Mouse (Mus musculus) hindbrain, embryonic 10.5 days (tissue): ENCODE measurements at regions not wholly inside any gene's neighbourhood (a gene's known extent, or its start where the extent isn't known, plus 50 kb on each side); places are given as distances from the start of the nearest gene placed in this dataset.

ENCODE experiments used
- DNase-seq: peaks from one replicate; pipeline ENCODE4 v3.0.0-alpha.2; 2017; ENCODE audit warnings: low spot score
- H3K27ac ChIP-seq: fragments of 300-500 bp; sonication (generic); 2 replicates; pipeline ENCODE4 v1.5.1; 2016; ENCODE audit warnings: mild to moderate bottlenecking, moderate library complexity
- H3K27me3 ChIP-seq: fragments of 300-500 bp; sonication (generic); 2 replicates; pipeline ENCODE4 v1.6.1; 2016; ENCODE audit warnings: mild to moderate bottlenecking; ENCODE audit not compliant: poor library complexity, insufficient read depth, severe bottlenecking
- H3K36me3 ChIP-seq: fragments of 300-500 bp; sonication (generic); 2 replicates; pipeline ENCODE4 v1.6.1; 2016; ENCODE audit warnings: mild to moderate bottlenecking, moderate library complexity
- H3K4me1 ChIP-seq: fragments of 300-500 bp; sonication (generic); replicated peaks from 2 replicates; pipeline ENCODE4 v1.6.1; 2016; ENCODE audit warnings: mild to moderate bottlenecking
- H3K4me3 ChIP-seq: fragments of 300-500 bp; sonication (generic); 2 replicates; pipeline ENCODE4 v1.5.1; 2016; ENCODE audit warnings: mild to moderate bottlenecking, moderate library complexity
- H3K9me3 ChIP-seq: fragments of 300-500 bp; sonication (generic); 2 replicates; pipeline ENCODE4 v1.6.1; 2016; ENCODE audit warnings: mild to moderate bottlenecking, moderate library complexity
- WGBS: fragments of 180-500 bp; shearing (Covaris S2); methylation state at CpG from one replicate; pipeline ENCODE4 v1.1.7; 2016; 5-methylcytosine and 5-hydroxymethylcytosine counted together

DNA sequence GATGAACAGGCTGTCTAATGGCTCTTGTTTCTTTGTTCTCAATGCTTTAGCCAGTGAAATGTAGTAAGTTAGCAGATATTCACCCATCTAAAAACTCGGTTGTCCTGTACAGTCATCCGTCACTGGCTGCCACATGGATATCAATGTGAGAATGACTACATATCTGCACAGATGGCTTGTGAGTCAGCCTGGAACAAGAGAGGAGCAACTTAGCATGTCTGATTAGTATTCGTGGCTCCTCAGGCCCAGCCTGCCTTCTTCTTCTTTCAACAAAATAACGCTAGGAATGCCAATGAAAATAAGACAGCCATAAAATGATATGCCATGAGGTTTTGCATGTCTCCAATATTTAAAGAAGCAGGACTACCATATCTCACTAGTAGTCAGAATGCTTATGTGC is 217.5 kb downstream of the Dusp6 start:
- Histone ChIP-seq H3K36me3 (no peaks in the 10 kb centered on the region), H3K27me3 (no peaks in the 10 kb centered on the region), H3K4me1 (no peaks in the 10 kb centered on the region), H3K9me3 (no peaks in the 10 kb centered on the region), H3K4me3 (no peak overlapping the region), H3K27ac (no peak overlapping the region)
- WGBS = 85% methylated on average over 4 of the region's 4 CpGs
- no peak for DNase-seq

DNA sequence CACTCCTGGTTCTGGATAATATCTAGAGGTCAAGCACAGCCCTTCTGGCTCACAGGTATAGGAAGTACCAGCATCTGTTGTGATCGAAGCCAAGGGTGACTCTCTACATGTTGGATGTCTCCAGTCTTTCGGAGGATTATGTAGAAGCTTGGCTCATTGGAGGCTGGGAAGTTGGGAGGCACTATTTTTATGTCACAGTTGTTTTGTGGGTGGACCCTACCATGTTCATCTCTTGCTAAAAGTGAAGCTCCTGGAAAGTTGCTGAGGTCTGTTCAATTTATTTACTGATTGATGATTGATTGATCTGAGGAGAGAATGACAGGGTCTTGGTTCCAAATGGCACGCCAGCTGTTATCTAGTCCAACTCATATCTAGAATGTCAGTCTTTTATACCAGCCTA is 219.0 kb downstream of the Dusp6 start:
- H3K27me3 ChIP-seq = no peaks in the 10 kb centered on the region
- no peak for DNase-seq
- H3K4me1 ChIP-seq = no peaks in the 10 kb centered on the region
- no peaks in the 10 kb centered on the region for H3K9me3 ChIP-seq
- H3K4me3 ChIP-seq = no peak overlapping the region
- H3K36me3 ChIP-seq = no peaks in the 10 kb centered on the region
- H3K27ac ChIP-seq = no peak overlapping the region
- 88% methylated on average over 3 of the region's 3 CpGs for WGBS

GRCm38 (mm10) chr10:99488195-99489080 is 225.4 kb downstream of the Dusp6 start:
- H3K4me1 ChIP-seq = no peaks in the 10 kb centered on the region
- H3K36me3 ChIP-seq = no peaks in the 10 kb centered on the region
- no peak overlapping the region for H3K4me3 ChIP-seq
- H3K9me3 ChIP-seq = peaks cover 3% of the 10 kb centered on the region; the same call in 1 of the 2 replicates
- no peaks in the 10 kb centered on the region for H3K27me3 ChIP-seq
- DNase-seq = no peak
- WGBS = 91% methylated on average over 16 of the region's 16 CpGs
- no peak overlapping the region for H3K27ac ChIP-seq

GRCm38 (mm10) chr10:99511514-99512237 is 247.8 kb downstream of the Csl start:
- H3K36me3 ChIP-seq = no peaks in the 10 kb centered on the region
- no peak for DNase-seq
- H3K27me3 ChIP-seq = no peaks in the 10 kb centered on the region
- no peak overlapping the region for H3K27ac ChIP-seq
- no peaks in the 10 kb centered on the region for H3K4me1 ChIP-seq
- H3K9me3 ChIP-seq = no peaks in the 10 kb centered on the region
- 79% methylated on average over 17 of the region's 17 CpGs for WGBS
- H3K4me3 ChIP-seq = no peak overlapping the region

DNA sequence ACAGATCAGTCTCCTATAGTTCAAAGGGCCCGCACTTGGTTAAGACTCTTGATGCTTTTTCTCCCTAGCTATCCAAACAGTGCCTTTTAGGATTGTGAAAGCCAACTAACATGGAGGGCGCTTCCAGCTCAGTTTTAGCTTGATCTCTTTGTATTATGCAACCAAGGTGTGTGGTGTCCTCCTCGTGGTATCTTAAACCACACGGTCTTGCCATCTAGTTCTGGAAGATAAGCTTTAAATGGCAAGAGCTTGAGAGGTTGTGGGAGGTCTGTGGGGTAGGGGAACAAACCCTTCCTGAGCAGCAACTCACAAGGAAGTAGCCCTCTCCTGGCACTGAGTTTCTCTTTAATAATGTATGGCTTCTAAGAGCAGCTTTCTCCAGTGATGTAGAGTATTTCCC is 241.5 kb downstream of the Csl start:
- Histone ChIP-seq H3K36me3 (no peaks in the 10 kb centered on the region), H3K27me3 (no peaks in the 10 kb centered on the region), H3K9me3 (no peaks in the 10 kb centered on the region), H3K27ac (no peak overlapping the region), H3K4me1 (peaks cover 13% of the 10 kb centered on the region), H3K4me3 (no peak overlapping the region)
- DNase-seq = no peak
- 93% methylated on average over 4 of the region's 4 CpGs for WGBS

DNA sequence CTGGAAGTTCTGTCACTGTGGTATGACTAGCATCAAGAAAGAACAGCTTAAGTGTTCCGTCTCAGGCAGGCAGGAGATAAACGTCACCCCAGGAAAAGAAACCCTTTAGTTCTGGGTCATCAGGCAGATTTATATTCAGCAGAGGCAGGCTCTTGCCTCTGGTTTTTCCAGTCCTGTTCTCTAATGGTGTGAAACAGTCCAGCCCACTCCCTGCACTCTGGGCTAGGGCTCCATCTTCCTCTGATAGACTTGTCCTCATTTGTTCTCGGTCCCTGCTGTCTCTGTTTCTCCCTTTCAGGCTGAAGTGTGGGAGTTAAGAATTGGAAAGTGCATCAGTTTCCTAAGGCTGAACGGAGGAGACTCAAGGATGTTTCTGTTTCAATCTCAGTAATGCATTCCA is 240.0 kb downstream of the Csl start:
- Histone ChIP-seq H3K4me1 (peaks cover 20% of the 10 kb centered on the region), H3K27me3 (no peaks in the 10 kb centered on the region), H3K36me3 (no peaks in the 10 kb centered on the region), H3K27ac (peak overlapping the region; percentile 47; the same call in 1 of the 2 replicates), H3K9me3 (no peaks in the 10 kb centered on the region), H3K4me3 (no peak overlapping the region)
- DNase-seq = no peak
- WGBS = 33% methylated on average over 4 of the region's 4 CpGs

DNA sequence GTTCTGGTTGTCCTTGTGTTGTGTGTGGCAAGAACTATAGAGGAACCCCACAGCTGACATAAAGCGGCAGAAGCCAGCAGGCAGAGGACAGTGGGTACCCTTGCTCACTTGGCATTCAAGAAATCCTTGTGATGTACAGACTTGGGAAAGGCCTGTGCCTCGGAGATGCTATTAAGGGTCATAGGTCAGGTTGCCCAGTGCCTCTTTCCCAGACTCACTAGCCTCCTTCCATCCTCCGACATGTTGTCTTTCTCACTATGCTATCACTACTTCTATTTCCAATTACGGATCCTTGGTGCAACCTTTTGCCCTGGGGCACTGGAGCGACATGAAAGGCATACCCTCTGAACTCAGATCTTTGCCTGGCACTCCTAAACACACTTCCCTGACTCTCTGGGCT is 235.6 kb downstream of the Csl start:
- Histone ChIP-seq H3K36me3 (no peaks in the 10 kb centered on the region), H3K4me1 (peaks cover 26% of the 10 kb centered on the region), H3K4me3 (no peak overlapping the region), H3K9me3 (no peaks in the 10 kb centered on the region), H3K27me3 (0 out of 2 replicates have a peak, but pooled peaks cover 5% of the 10 kb centered on the region), H3K27ac (no peak overlapping the region)
- DNase-seq = no peak
- WGBS = 64% methylated on average over 5 of the region's 5 CpGs

- 37% methylated on average over 20 of the region's 20 CpGs for WGBS
- Histone ChIP-seq H3K27me3 (0 out of 2 replicates have a peak, but pooled peaks cover 5% of the 10 kb centered on the region), H3K27ac (peak overlapping the region; percentile 72), H3K36me3 (no peaks in the 10 kb centered on the region), H3K4me3 (no peak overlapping the region), H3K4me1 (peaks cover 21% of the 10 kb centered on the region), H3K9me3 (no peaks in the 10 kb centered on the region)
- peak; percentile 40 for DNase-seq
Observed at GRCm38 (mm10) chr10:99524273-99525212, 234.9 kb downstream of the Csl start.

DNA sequence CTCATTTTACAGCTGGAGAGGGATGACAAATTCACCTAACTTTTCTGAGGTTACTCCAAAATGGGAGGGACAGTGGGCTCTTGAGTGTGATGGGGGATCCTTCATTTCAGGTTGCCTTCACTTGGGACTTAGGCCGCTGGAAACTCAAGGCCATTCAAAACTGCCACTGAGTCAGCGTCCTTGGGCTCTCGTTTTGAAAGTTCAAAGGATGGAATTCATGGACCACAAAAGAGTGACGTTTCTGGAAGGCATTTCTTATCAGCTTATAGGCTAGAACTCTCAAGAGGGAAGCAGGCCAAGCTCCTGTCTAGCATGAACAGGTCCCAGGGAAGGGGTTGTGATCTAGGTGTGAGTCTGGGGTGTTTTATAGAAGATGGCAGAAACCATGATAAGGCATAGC is 233.3 kb downstream of the Csl start:
- WGBS = 86% methylated on average over 4 of the region's 4 CpGs

GRCm38 (mm10) chr10:99526561-99526960 is 232.9 kb downstream of the Csl start:
- no peak overlapping the region for H3K4me3 ChIP-seq
- H3K27ac ChIP-seq = no peak overlapping the region
- H3K4me1 ChIP-seq = peaks cover 17% of the 10 kb centered on the region
- DNase-seq = no peak
- 0 out of 2 replicates have a peak, but pooled peaks cover 5% of the 10 kb centered on the region for H3K27me3 ChIP-seq
- 93% methylated on average over 5 of the region's 5 CpGs for WGBS
- H3K9me3 ChIP-seq = no peaks in the 10 kb centered on the region
- no peaks in the 10 kb centered on the region for H3K36me3 ChIP-seq

More for the DNA sequence above, 233.3 kb downstream of the Csl start:
- no peak overlapping the region for H3K27ac ChIP-seq
- 0 out of 2 replicates have a peak, but pooled peaks cover 5% of the 10 kb centered on the region for H3K27me3 ChIP-seq
- no peaks in the 10 kb centered on the region for H3K36me3 ChIP-seq
- H3K9me3 ChIP-seq = no peaks in the 10 kb centered on the region
- peaks cover 13% of the 10 kb centered on the region for H3K4me1 ChIP-seq
- no peak overlapping the region for H3K4me3 ChIP-seq
- no peak for DNase-seq

GRCm38 (mm10) chr10:99531104-99531503 is 228.4 kb downstream of the Csl start:
- H3K4me1 ChIP-seq = peaks cover 21% of the 10 kb centered on the region
- H3K27ac ChIP-seq = no peak overlapping the region
- H3K9me3 ChIP-seq = no peaks in the 10 kb centered on the region
- no peaks in the 10 kb centered on the region for H3K36me3 ChIP-seq
- H3K4me3 ChIP-seq = no peak overlapping the region
- no peak for DNase-seq
- H3K27me3 ChIP-seq = 0 out of 2 replicates have a peak, but pooled peaks cover 4% of the 10 kb centered on the region

- no peaks in the 10 kb centered on the region for H3K9me3 ChIP-seq
- DNase-seq = no peak
- H3K4me1 ChIP-seq = peaks cover 21% of the 10 kb centered on the region
- H3K27ac ChIP-seq = 0 out of 2 replicates have a peak overlapping the region, but pooled peaks have one; percentile 68
- H3K36me3 ChIP-seq = no peaks in the 10 kb centered on the region
- H3K4me3 ChIP-seq = no peak overlapping the region
- no peaks in the 10 kb centered on the region for H3K27me3 ChIP-seq
Observed at GRCm38 (mm10) chr10:99531556-99531955, 227.9 kb downstream of the Csl start.
